Mouse (Mus musculus) leukemia stem cell, adult 10-12 weeks (primary cell): Measurements from ENCODE around the gene Eme1. TPM values are rescaled to one million over a fixed set of nuclear protein-coding genes. Genes with fewer than 3 reads are reported as not detected.

ENCODE experiments used
- polyA plus RNA-seq: library from polyadenylated mRNA; stranded (reverse); fragments of >175 nt; gene quantifications from 2 replicates; pipeline ENCODE4 v1.2.3, GENCODE M21; 2012; ENCODE audit warnings: low replicate concordance

Eme1 gene
- polyA plus RNA-seq = 3.7 and 12.1 TPM in 2 replicates

GRCm38 (mm10) chr11:94653663-94654436, at the start of gene Eme1, which contains the start of gene Mrpl27:
Eme1 (minus strand) TSS chr11:94653964.
Mrpl27 (plus strand) TSS chr11:94653767.

GRCm38 (mm10) chr11:94676754-94677606, 23.2 kb upstream of the Eme1 start, which contains the start of gene Xylt2:
Xylt2 (minus strand) TSS chr11:94677515.

GRCm38 (mm10) chr11:94629199-94629883, 24.4 kb downstream of the Eme1 start, which contains the start of gene Lrrc59:
Lrrc59 (plus strand) TSS chr11:94629767.

GRCm38 (mm10) chr11:94601321-94602281, 52.2 kb downstream of the Eme1 start, which contains the start of gene Acsf2:
Acsf2 (minus strand) TSS chr11:94601871.

Other genes with a start within 250 kb of the Eme1 start
- gene Cacna1g, start 179.8 kb downstream of the Eme1 start, polyA plus RNA-seq = 10.0 and 13.3 TPM in 2 replicates
- not detected in 2 replicates for gene Spata20, start 167.8 kb downstream of the Eme1 start, polyA plus RNA-seq
- gene Epn3, start 154.0 kb downstream of the Eme1 start, polyA plus RNA-seq = not detected in 2 replicates
- not detected in 2 replicates for gene Mycbpap, start 132.2 kb downstream of the Eme1 start, polyA plus RNA-seq
- gene Rsad1, start 104.7 kb downstream of the Eme1 start, polyA plus RNA-seq = 0.38 and 0.81 TPM in 2 replicates
- gene Chad, start 88.9 kb downstream of the Eme1 start, polyA plus RNA-seq = 0.27 TPM in 1 of 2 replicates, not detected in the other
- 52.4 and 61.1 TPM in 2 replicates for gene Acsf2, start 52.1 kb downstream of the Eme1 start, polyA plus RNA-seq
- gene Lrrc59, start 24.2 kb downstream of the Eme1 start, polyA plus RNA-seq = 108 and 211 TPM in 2 replicates
- gene Mrpl27, start 197 bp downstream of the Eme1 start, polyA plus RNA-seq = 24.1 and 26.9 TPM in 2 replicates
- gene Xylt2, start 23.6 kb upstream of the Eme1 start, polyA plus RNA-seq = 11.8 and 17.3 TPM in 2 replicates
- gene Gm11541, start 50.5 kb upstream of the Eme1 start, polyA plus RNA-seq = not detected in 2 replicates
- gene Cdc34b, start 87.8 kb upstream of the Eme1 start, polyA plus RNA-seq = not detected in 2 replicates
- gene Tmem92, start 128.7 kb upstream of the Eme1 start, polyA plus RNA-seq = not detected in 2 replicates